Mouse (Mus musculus) v-Abl transformed pro-B cells (cell line): Measurements from ENCODE around the gene Lalba.

Source experiments
- in situ Hi-C, 2 experiments: fragments of 400-800 bp; cut with MboI; formaldehyde crosslinking; loops; one replicate each; pipeline ENCODE4 v1.15.1; 2025; ENCODE audit not compliant: unreplicated experiment in 2 of 2

Lalba gene

DNA sequence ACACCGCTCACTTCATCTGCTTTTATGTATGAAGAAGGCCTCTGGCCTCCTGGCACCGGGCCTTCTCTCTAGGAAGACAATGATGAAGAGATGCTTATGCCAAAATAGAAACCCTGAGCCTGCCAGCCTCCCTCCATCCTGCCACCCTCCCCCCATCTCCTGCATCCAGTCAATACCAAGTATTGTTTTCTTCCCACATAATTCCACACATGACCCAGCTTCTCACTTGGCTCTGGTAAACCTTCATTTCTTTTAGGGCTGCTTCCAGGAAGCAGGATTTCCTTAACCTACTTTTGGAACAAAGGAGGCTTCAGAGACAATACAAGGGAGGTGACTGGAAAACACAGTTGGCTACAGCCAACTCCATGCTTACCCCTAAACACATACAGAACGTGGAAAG lies at the start of gene Lalba:
TSS of gene Lalba (minus strand) at position 21 of the 400 bp plus-strand sequence.
- in situ Hi-C loops, result loop anchor here in 1 of 2 experiments (10.0 kb wide), 1 partner anchor 388 kb away; the partner anchor contains the start of genes Pfkm and Senp1

DNA sequence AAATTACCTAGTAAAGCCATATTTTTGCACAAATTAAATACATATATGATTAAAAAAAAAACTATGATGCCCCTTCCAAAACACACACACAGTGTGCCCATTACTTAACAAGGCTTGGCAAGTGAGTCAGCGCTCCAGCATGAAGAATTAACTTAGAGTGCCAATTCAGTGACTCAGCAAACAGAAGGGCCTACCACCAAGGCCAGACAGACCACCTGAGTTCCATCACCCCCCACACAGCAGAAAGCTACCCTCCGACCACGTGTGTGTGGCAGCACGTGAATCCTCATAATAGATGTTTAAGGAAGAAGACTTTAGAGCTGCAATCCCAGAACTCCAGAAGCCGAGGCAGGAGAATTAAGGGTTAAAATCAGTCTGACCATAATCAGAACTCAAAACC lies 49.8 kb upstream of the Lalba start:
- in situ Hi-C loops, result no loop called here

DNA sequence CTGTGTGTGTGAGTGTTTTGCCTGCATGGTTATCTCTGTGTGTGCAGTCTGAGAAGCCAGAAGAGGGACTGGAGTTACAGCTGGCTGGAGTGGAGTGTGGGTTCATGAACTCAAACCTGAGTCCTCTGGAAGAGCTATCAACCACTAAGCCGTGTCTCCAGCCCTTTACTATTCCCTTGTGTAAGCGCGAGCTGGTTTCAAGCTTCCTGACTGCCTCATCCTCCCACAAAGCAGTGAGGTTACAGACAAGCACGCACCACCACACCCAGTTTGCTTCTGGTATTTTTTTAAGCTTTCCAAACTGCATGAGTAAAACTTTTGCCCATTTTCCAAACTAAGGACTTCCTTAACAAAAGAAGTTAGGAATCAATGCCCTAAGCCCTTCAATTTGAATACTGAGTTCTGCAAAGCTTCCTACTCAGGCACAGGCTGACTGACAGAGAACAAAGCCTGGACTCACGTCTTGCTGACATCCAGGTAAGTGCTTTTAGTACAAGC lies 45.6 kb upstream of the Lalba start:
- in situ Hi-C loops, result no loop called here

DNA sequence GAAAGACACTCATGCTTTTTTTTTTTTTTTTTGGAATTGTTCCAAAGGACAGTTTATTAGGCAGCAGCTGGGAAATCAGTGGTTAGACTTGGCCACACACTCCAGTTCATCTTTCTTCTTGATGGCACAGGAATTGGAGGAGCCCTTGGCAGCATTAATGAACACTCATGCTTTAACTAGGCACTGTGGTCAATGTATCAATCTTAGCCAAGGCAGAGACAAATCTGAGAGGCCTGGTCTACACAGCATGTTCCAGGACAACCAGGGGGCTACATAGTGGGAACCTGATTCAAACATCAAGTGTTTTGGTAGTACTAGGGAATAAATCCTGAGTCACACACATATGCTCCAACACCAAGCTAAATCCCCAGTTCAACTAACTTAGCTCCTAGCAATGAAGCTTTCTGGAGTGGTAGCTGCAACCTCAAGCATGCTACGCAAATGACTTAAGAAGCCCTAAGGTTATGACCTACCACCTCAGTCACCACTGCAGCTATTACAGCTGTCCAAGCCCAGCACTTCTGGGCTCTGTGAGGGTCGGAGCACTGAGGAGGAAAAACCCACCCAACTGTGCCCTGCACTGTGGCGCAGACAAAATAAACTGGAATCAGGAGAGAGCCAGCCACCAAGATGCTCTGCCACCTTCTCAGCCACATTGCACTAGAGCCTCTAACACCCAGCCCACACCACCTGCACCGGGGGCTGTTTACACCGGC lies 44.7 kb upstream of the Lalba start:
- in situ Hi-C loops, result no loop called here

DNA sequence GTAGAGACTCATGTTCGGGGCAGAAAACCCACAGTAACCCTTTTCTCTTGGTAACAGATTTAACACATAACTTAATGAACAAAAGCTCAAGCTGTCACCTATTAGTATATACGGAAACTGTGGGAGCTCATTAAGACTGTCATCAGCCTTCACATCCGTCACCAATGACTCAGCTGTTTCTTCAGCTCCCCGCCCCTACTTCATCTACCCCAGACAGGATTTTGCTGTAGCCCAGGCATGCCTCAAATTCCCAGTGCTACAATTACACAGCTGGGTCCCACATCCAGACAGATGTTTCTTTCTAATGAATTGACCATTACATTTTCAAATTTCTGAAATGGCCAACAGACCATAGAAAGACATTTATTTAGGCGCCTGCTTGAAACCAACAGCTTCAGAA lies 43.5 kb upstream of the Lalba start:
- in situ Hi-C loops, result no loop called here

DNA sequence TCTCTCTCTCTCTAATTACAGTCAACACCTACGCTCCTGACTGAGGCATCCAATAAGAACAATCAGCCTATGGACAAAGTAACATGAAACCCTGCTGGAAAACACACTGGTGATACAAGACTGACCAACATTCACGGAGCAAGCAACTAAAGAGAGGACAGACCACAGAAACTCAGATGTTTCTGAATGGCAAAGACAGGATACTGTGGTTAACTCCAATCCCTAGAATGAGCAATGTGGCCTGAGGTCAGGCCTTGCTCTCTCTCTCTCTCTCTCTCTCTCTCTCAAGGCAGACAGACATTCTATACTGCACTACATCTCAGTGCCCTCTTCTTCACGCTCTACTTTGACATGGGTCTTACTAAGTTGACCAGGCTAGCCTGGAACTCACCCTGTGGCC lies 38.7 kb upstream of the Lalba start:
- in situ Hi-C loops, result no loop called here

DNA sequence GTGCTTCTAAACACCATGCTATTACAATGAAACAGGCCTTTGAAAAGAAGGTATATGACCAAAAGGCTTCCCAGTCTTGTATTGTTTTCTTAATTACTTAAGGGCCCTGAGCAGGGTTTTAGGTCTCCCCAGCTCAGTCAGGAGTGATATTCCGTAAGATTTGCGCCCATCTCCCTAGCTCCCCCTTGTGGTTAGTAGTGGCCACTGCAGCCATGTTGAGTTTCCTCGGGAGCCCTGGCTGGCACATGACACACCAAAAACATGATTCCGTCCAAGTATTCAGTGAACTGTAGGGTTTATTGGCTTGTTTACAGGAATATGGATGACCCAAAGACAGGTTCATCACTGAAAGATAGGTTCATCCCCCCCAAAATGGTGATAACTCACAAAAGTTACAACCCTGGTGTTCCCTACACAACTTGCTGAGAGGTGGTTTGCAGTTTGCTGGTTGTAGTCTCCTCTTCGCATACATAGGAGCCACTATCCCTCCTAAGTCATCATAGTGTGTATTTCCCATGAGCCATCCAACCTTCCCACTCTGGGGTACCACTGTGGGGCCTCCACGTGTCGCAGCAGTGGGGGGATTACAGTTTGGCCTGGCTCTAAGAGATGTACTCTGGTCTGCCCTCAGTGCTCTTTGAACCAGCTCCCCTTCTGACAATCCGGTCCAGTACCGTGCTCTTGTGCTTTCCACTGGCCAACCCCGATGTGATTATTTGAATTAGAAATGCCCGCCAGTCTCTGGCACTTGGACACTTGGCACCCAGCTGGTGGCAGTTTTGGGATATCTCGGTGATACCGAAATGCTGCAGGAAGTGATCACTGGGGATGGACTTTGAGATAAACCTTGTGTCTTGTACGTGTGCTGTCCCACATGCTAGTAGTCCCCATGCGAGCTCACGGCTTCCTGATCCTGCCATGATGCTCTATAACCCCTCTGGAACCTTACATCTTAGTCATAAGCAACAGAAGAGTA lies 35.1 kb upstream of the Lalba start:
- in situ Hi-C loops, result loop anchor here in 1 of 2 experiments (10.0 kb wide), 2 partner anchors 287 to 423 kb away; partner anchors contain the start of genes Ddn, Pfkm and Senp1

DNA sequence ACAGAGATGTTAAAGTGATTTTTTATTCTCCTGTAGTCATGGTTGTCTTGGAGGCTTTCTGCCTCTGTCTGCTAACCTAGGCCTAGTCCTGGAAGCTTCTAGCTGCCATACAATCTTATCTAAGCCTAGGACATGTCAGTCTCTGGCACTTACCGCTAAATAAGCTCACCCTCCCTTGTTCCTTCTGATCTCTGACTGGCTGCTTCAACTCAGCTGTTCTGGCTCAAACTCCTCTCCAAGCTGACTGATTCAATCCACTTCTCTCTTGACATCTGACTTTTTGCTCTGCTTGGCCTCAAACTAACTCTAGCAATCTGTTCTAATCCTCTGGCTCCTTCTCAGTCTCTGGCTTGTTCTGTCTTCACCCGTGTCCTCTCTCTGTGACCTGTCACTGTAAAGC lies 32.3 kb upstream of the Lalba start:
- in situ Hi-C loops, result loop anchor here (5.0 to 10.0 kb wide), 4 partner anchors 52 to 420 kb away; partner anchors contain the start of genes Ddn (in 1 of the 2), Pfkm (in 1 of the 2) and Senp1 (in 1 of the 2)

DNA sequence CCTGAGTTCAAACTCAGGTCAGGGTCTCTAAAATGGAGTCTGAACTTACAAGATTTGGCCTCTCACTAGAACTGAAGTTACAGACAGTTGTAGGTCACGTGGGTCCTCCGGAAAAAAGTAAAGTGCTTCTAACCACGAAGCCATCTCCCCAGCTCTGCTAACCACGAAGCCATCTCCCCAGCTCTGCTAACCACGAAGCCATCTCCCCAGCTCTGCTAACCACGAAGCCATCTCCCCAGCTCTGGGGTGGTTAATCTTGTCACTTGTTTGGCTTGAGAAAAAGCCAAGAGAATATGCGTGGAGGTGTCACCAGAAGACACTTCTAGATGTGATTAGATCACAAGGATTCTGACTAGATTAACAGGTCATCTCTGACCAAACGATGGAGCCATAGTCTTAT lies 31.6 kb upstream of the Lalba start:
- in situ Hi-C loops, result loop anchor here (5.0 to 10.0 kb wide), 4 partner anchors 53 to 419 kb away; partner anchors contain the start of genes Ddn (in 1 of the 2), Pfkm (in 1 of the 2) and Senp1 (in 1 of the 2)

DNA sequence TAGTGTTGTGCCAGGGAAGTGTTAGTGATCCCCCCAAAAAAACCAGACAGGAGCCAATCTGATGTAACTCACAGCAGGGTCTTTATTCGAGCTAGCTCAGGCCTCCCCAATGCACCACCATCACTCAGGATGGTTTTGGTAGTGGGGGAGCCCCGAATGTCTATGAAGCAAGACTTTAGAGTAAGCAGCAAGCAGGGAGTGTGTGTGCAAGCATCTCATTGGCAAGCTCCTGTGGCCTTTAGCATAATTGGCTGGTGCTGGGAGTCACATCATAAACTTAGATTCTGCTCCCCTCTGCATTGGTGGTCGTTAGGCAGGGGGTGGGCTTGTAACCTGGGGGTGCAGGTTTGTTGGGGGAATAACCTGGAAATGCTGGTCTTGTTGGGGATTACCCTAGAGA lies 31.2 kb upstream of the Lalba start:
- in situ Hi-C loops, result loop anchor here (5.0 to 10.0 kb wide), 4 partner anchors 54 to 419 kb away; partner anchors contain the start of genes Ddn (in 1 of the 2), Pfkm (in 1 of the 2) and Senp1 (in 1 of the 2)

DNA sequence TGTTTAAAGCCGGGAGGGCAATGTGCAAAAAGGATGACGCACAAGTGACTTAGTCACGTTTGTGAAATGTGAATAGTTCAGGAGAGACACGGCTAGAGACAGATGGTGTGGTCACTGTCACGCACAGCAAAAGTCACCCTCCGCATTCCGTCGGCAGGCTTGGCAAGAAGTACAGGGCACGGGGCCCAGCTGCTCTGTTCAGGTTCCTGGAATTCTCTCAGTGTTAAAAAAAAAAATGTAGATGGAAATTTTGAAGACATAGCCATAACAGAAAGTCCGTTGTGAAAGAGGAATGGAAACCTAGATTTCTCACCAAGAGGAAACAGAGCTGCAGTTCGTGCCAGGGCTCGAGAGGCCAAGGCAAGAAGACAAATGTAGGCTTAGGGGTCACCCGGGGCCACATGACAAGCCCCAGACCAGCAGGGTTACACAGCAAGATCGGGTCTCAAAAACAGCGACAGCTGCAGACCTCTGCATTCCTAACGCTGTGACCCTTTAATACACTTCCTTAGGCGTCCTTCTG lies 30.3 kb upstream of the Lalba start:
- in situ Hi-C loops, result loop anchor here (5.0 to 10.0 kb wide), 4 partner anchors 54 to 418 kb away; partner anchors contain the start of genes Ddn (in 1 of the 2), Pfkm (in 1 of the 2) and Senp1 (in 1 of the 2)

DNA sequence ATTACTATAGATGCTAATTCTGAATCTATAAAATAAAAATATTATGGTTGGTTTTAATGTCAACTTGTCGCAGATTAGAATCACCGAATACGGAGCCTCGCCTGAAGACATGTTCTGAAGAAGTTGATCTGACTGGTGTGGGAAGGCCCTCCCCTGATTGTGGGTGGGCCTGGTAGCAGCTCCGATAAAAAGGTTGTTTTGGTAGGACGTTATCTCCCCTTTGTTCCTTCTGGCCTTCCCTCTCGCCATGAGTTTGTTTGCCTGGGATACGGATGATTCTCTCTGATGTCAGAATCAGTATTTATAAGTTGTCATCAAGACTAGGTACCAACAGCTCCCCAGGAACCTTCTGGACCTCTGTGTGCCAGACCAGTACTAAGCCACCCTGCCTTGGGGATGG lies 29.7 kb upstream of the Lalba start:
- in situ Hi-C loops, result loop anchor here (5.0 to 10.0 kb wide), 4 partner anchors 55 to 417 kb away; partner anchors contain the start of genes Ddn (in 1 of the 2), Pfkm (in 1 of the 2) and Senp1 (in 1 of the 2)

DNA sequence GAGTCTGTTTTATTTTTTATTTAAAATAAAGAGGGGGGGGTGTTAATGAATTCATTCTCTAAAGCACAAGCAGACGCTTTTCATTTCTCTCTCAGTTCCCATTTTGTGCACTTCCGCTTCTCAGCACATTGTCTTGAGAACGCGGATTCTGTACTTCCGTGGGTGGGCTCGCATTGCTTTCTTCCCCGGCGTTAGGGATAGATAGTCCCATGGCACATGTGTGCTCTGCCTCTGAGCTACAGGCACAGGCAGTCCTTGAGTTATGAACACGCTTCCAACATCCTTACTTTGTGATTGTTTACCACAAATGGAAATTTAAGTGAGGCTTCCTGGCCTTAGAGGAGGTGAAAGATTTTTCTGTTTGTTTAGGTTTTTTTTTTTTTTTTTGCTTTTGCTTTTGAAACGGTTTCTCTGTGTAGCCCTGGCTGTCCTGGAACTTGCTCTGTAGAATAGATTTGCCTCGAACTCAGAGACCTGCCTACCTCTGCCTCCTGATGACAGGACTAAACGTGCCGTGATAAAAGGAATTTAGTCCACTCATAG lies 28.9 kb upstream of the Lalba start:
- in situ Hi-C loops, result loop anchor here (5.0 to 10.0 kb wide), 4 partner anchors 56 to 417 kb away; partner anchors contain the start of genes Ddn (in 1 of the 2), Pfkm (in 1 of the 2) and Senp1 (in 1 of the 2)

DNA sequence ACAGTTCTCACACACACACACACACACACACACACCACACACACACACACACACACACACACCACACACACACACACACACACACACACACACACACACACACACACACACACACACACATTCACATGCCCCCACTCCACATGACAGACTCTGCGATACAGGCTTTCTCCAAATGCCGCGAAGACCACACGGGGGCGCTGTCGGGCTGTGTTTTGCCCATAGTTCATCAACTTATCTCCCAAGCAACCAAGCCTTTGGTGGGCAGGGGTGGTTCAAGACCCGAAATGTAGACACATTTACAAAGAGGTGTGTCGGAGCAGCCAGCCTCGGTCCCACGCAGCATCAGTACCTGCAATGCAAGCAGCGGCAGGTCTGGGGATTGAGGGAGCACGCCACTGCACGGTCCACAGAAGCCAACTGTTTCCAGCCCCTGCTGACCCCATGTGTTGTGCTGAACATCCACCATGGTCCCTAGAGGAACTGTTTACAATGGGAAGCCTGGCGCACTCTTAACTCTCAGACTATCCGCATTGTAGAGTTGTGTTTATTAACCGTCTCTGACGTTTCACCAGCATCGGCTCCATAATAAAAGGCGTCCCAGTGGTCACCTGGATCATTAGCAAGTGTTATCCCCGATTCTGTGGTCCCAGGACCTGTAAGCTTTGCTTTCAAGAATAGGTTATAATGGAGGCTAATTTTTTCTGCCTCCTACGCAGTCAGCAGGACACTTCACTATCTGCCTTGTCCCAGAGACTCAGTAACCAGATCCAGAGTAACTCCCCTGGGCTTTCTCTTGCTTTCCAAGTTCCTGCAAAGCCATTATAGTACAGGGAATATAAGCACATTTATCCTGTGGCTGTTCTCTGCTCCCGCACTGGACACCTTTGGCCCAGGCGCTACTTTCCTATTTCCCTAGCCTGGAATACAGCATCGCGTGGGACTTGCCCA lies 28.2 kb upstream of the Lalba start:
- in situ Hi-C loops, result loop anchor here (5.0 to 10.0 kb wide), 4 partner anchors 57 to 416 kb away; partner anchors contain the start of genes Ddn (in 1 of the 2), Pfkm (in 1 of the 2) and Senp1 (in 1 of the 2)

DNA sequence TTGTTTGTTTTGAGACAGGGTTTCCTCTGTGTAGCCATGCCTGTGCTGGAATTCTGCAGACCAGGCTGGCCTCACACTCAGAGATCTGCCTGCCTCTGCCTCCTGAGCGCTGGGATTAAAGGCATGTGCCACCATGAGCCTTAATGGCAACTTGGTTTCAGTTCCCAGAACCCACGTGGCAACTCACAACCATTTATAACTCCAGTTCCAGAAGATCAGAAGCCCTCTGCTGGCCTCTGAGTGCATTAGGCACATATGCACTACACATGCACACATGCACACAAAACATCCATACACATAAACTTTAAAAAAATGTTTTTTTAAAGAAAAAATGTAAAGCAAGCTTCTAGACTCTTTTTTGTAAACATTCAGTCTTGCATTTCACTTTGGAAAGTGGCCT lies 26.9 kb upstream of the Lalba start:
- in situ Hi-C loops, result loop anchor here in 1 of 2 experiments (10.0 kb wide), 1 partner anchor 425 kb away; no protein-coding TSS in a partner anchor

DNA sequence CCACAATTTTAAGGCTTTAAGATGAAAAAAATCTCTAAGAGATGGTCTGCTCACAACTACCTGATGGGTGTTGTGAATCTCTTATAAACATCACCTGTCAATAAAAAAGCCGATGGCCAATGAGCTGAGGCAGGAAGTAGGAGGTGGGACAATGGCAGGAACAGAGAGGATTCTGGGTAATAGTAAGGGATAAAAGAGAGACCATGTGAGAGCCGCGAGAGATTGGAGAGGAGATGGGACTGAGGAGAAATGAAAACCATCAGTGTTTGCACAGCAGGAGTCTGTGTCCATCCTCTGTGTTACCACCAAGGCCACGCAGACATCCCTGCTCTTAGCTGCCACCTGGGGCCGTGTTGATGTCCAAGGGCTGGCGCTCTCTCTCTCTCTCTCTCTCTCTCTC lies 24.8 kb upstream of the Lalba start:
- in situ Hi-C loops, result loop anchor here in 1 of 2 experiments (10.0 kb wide), 1 partner anchor 423 kb away; no protein-coding TSS in a partner anchor

DNA sequence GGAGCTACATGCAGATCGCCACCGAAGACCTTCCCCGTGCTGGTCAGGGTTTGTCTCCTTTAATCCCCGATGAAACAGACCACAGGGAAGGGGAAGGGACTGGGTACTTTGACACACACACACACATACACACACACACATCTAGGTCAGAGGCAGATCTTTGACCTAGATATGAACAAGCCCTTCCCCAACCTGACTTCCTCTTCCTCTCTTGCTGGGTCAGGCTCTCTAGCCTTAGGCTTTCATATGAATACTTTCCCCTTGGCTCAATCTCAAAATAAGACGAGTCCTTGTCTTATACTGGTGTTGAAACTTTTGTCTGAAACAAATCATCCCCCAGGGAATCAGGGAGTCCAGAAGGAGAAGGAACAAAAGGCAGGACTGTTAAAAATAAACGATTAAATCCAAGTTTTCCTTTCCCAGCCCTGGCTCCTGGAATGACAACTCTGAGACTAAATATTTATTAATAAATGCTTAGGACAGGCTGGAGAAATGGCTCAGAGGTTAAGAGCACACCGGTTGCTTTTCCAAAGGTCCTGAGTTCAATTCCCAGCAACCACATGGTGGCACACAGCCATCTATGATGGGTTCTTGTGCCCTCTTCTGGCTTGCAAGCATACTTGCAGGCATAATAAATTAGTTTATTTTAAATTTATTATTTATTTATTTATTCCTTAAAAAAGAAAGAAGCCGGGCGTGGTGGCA lies 23.9 kb upstream of the Lalba start:
- in situ Hi-C loops, result loop anchor here in 1 of 2 experiments (10.0 kb wide), 1 partner anchor 422 kb away; no protein-coding TSS in a partner anchor

DNA sequence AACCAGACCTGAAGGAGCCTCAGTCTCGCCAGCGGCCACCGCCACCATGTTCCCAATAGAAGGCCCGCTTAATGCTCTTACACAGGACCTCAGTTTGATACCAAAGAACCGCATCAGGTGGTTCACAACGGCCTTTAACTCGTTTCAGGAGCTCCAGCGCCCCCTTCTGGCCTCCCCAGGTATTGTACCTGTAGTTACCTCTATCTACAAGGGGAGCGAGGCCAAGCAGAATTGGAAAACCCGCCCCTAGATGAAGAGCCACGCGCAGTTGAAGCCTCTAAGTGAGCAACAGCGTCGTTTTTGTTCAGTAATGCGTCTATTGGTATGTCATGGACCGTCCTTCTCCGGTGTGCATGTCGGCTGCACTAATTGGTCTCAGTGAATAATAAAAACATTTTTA lies 22.0 kb upstream of the Lalba start:
- in situ Hi-C loops, result loop anchor here (5.0 to 10.0 kb wide), 3 partner anchors 112 to 420 kb away; no protein-coding TSS in a partner anchor
